Mouse (Mus musculus) hindbrain, postnatal 0 days (tissue): Measurements from ENCODE around the gene Tnni3k. TPM values are rescaled to one million over a fixed set of nuclear protein-coding genes. Genes with fewer than 3 reads are reported as not detected.

Experiments
- ATAC-seq: fragments of 200-750 bp; cut with Nextera tagmentation; 2 replicates; pipeline ENCODE4 v1.8.0; 2017; ENCODE audit warnings: mild to moderate bottlenecking, moderate TSS enrichment, moderate library complexity
- DNase-seq: peaks from one replicate; pipeline ENCODE4 v3.0.0-alpha.2; 2015; ENCODE audit warnings: low spot score
- H3K27ac ChIP-seq: fragments of 300-500 bp; sonication (generic); 2 replicates; pipeline ENCODE4 v1.5.1; 2014; ENCODE audit warnings: mild to moderate bottlenecking
- H3K27me3 ChIP-seq: fragments of 300-500 bp; sonication (generic); 2 replicates; pipeline ENCODE4 v1.6.1; 2014; ENCODE audit warnings: low read length, mixed read lengths; ENCODE audit not compliant: insufficient read depth
- H3K36me3 ChIP-seq: fragments of 300-500 bp; sonication (generic); 2 replicates; pipeline ENCODE4 v1.6.1; 2014; ENCODE audit warnings: low read length, mixed read lengths; ENCODE audit not compliant: insufficient read depth
- H3K4me1 ChIP-seq: fragments of 300-500 bp; sonication (generic); 2 replicates; pipeline ENCODE4 v1.6.1; 2014; ENCODE audit warnings: antibody characterized with exemption, low read length, mixed read lengths; ENCODE audit not compliant: insufficient read depth
- H3K4me2 ChIP-seq: fragments of 300-500 bp; sonication (generic); 2 replicates; pipeline ENCODE4 v1.6.1; 2014; ENCODE audit warnings: low read depth, mild to moderate bottlenecking, low read length, moderate library complexity, mixed read lengths
- H3K4me3 ChIP-seq: fragments of 300-500 bp; sonication (generic); 2 replicates; pipeline ENCODE4 v1.5.1; 2014; ENCODE audit warnings: low read length
- H3K9ac ChIP-seq: fragments of 300-500 bp; sonication (generic); replicated peaks from 2 replicates; pipeline ENCODE4 v1.6.1; 2014; ENCODE audit warnings: mild to moderate bottlenecking, low read length, moderate library complexity, mixed read lengths
- H3K9me3 ChIP-seq: fragments of 300-500 bp; sonication (generic); 2 replicates; pipeline ENCODE4 v1.6.1; 2016; ENCODE audit warnings: low read length, mixed read lengths
- CTCF ChIP-seq: IDR thresholded peaks from 2 replicates; pipeline ENCODE4 v1.5.1; 2016; ENCODE audit warnings: antibody characterized with exemption, control low read depth, low read depth
- WGBS: fragments of 180-500 bp; shearing (Covaris S2); extraction: QIAGEN DNeasy Blood & Tissue Kit; methylation state at CpG from one replicate; pipeline ENCODE4 v1.1.7; 2014; 5-methylcytosine and 5-hydroxymethylcytosine counted together
- polyA plus RNA-seq: library from polyadenylated mRNA; unstranded; fragments of >200 nt; fragmentation: Nextera tagmentation; extraction: Ambion mirVana; gene quantifications from 2 replicates; pipeline ENCODE4 v1.2.1, GENCODE M21; 2015
- total RNA-seq: library from RNA; depleted of rRNA; stranded (reverse); fragments of >200 nt; gene quantifications from 2 replicates; pipeline ENCODE4 v1.2.3, GENCODE M21; 2014

Tnni3k gene
- total and polyA plus RNA-seq, 2 experiments from 2014 or later: 0.05 TPM; not detected in 1

DNA sequence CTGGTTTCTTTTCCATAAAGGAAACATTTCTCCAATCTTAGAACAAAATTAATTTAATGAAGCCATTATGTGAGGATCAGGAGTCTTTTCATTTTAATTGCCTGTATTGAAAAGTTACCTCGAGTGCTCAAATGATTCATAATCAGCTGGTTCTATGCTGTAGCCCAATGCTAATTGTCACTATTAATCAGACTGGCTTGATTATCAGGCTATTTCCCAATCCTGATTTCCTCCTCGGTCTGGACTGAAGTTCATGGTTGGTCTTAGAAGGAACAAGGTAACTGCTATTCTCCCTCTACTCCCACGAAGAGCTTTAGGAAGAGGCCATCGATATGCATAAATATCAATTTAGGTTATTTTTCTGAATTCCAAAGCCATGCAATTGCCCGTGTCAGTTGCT, 175.1 kb downstream of the Tnni3k start:
- no peaks in the 10 kb centered on the region for H3K36me3 ChIP-seq

DNA sequence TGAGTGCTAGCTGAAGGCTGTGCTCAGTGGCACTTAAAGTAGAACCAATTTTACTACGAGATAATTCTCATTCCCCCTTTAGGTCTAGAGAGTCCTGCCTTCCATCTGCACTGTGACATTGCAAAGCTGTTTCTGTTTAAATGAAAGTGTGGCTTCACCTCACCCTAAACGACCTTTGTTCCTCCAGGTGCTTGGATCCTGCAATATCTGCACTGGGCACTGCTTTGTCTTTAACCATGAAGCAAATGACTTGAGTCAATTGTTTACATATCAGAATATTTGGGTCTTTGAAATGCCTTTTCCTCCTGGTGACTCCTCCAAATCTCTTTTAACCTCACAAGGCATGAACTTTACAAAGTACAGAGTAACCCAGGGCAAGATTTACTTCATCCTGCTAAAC, 175.7 kb downstream of the Tnni3k start:
- H3K9ac ChIP-seq: no peak overlapping the region
- H3K4me1 ChIP-seq: no peaks in the 10 kb centered on the region
- H3K4me2 ChIP-seq: no peak overlapping the region
- no peak for TF ChIP-seq CTCF
- no peaks in the 10 kb centered on the region for H3K27me3 ChIP-seq
- H3K36me3 ChIP-seq: no peaks in the 10 kb centered on the region
- DNase-seq (no peak), ATAC-seq (no peak)
- no peak overlapping the region for H3K4me3 ChIP-seq
- 70% methylated on average over 2 of the region's 2 CpGs for WGBS
- no peak overlapping the region for H3K27ac ChIP-seq
- H3K9me3 ChIP-seq: no peaks in the 10 kb centered on the region

More for the DNA sequence above, 175.1 kb downstream of the Tnni3k start:
- H3K27me3 ChIP-seq: no peaks in the 10 kb centered on the region
- no peak overlapping the region for H3K27ac ChIP-seq
- H3K4me3 ChIP-seq: no peak overlapping the region
- ATAC-seq: 0 out of 2 replicates have a peak, but pooled peaks have one; percentile 4
- H3K4me2 ChIP-seq: no peak overlapping the region
- no peak for TF ChIP-seq CTCF
- no peak for DNase-seq
- WGBS: 73% methylated on average over 5 of the region's 5 CpGs
- H3K4me1 ChIP-seq: no peaks in the 10 kb centered on the region
- no peak overlapping the region for H3K9ac ChIP-seq
- no peaks in the 10 kb centered on the region for H3K9me3 ChIP-seq

DNA sequence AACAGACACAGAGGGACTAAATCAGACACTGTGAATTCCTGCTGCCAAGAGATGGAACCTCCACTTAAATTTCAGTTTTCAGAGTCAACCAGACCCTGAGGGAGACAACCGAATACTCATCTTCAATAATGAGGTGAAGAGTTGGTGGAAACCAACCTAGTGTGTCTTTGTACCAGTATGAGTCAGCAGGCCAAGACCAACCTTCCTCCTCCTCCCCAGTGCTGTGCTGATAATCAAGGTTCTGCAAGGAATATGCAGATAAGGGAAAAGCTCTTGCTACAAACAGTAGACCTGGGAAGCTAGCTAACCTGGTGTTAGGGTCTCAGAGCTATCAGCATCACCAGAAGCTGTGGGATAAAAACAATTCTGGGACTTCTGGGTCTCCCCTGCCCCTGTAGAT, 176.1 kb downstream of the Tnni3k start:
- Histone ChIP-seq H3K4me3 (no peak overlapping the region), H3K36me3 (no peaks in the 10 kb centered on the region), H3K4me2 (no peak overlapping the region), H3K9me3 (no peaks in the 10 kb centered on the region), H3K4me1 (no peaks in the 10 kb centered on the region), H3K27me3 (no peaks in the 10 kb centered on the region), H3K9ac (no peak overlapping the region), H3K27ac (no peak overlapping the region)
- DNase-seq (no peak), ATAC-seq (no peak)
- no peak for TF ChIP-seq CTCF
- WGBS: 97% methylated on average over 1 of the region's 1 CpGs

DNA sequence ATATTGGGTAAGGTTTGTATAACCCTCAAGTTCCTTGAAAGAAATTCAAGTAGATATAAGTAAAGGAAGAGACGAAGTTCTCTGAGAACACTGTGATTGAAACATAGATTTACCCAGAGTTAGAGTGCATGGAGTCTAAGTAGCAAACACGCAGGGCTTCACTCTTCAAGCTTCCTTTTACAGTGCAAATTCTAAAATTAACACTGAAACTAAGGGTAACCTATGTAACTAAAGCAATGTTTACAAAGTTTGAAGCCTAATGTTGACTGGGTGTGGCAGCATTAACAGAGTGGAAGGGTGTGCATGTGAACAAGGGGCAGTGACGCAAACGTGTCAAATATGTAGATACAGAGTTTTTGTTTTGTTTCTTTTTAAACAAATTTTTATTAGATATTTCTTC, 186.4 kb downstream of the Tnni3k start:
- WGBS: 90% methylated on average over 4 of the region's 4 CpGs
- no peak for TF ChIP-seq CTCF
- no peak overlapping the region for H3K4me3 ChIP-seq
- no peak overlapping the region for H3K9ac ChIP-seq
- H3K27ac ChIP-seq: no peak overlapping the region
- ATAC-seq (no peak), DNase-seq (no peak)
- no peaks in the 10 kb centered on the region for H3K36me3 ChIP-seq
- no peaks in the 10 kb centered on the region for H3K9me3 ChIP-seq
- no peaks in the 10 kb centered on the region for H3K4me1 ChIP-seq
- H3K27me3 ChIP-seq: no peaks in the 10 kb centered on the region
- no peak overlapping the region for H3K4me2 ChIP-seq

- H3K4me1 ChIP-seq: no peaks in the 10 kb centered on the region
- no peaks in the 10 kb centered on the region for H3K27me3 ChIP-seq
- H3K9ac ChIP-seq: no peak overlapping the region
- no peaks in the 10 kb centered on the region for H3K36me3 ChIP-seq
- no peaks in the 10 kb centered on the region for H3K9me3 ChIP-seq
- H3K4me3 ChIP-seq: no peak overlapping the region
- TF ChIP-seq CTCF: no peak
- DNase-seq (no peak), ATAC-seq (no peak)
- no peak overlapping the region for H3K4me2 ChIP-seq
- 70% methylated on average over 6 of the region's 6 CpGs for WGBS
- H3K27ac ChIP-seq: no peak overlapping the region
Observed at GRCm38 (mm10) chr3:154861921-154862320, 193.3 kb downstream of the Tnni3k start.

DNA sequence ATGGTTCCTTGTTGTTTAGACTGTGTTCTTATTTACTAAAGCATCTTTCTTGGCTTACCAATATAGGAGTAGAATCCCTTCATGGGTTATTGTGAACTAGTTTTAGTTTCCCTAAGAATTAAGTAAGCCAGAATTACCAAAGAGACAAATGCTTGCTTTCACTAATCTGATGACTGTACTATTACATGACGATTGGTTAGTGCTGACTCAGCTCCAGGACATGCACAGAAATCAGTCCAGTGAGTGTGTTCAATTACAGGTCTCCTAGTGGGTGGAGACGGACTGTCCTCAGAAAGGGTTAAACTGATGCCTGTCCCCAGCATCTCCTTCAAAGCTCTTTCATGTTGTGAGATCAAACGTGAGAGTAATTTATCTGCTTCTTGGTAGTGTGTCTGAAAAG, 195.5 kb downstream of the Tnni3k start:
- Histone ChIP-seq H3K27ac (no peak overlapping the region), H3K4me1 (no peaks in the 10 kb centered on the region), H3K4me3 (no peak overlapping the region), H3K9me3 (no peaks in the 10 kb centered on the region), H3K9ac (no peak overlapping the region), H3K4me2 (no peak overlapping the region), H3K27me3 (no peaks in the 10 kb centered on the region), H3K36me3 (no peaks in the 10 kb centered on the region)
- no peak for TF ChIP-seq CTCF
- ATAC-seq: no peak
- 60% methylated on average over 3 of the region's 3 CpGs for WGBS
- DNase-seq: no peak

- DNase-seq (no peak), ATAC-seq (0 out of 2 replicates have a peak, but pooled peaks have one; percentile 35)
- H3K27ac ChIP-seq: no peak overlapping the region
- H3K4me1 ChIP-seq: no peaks in the 10 kb centered on the region
- no peaks in the 10 kb centered on the region for H3K9me3 ChIP-seq
- no peak overlapping the region for H3K4me3 ChIP-seq
- no peak for TF ChIP-seq CTCF
- H3K36me3 ChIP-seq: no peaks in the 10 kb centered on the region
- H3K4me2 ChIP-seq: no peak overlapping the region
- no peak overlapping the region for H3K9ac ChIP-seq
- 15% methylated on average over 6 of the region's 6 CpGs for WGBS
- H3K27me3 ChIP-seq: no peaks in the 10 kb centered on the region
Observed at GRCm38 (mm10) chr3:154853257-154853656, 201.9 kb downstream of the Tnni3k start.
